Mouse (Mus musculus) skeletal muscle tissue, adult 2 months (tissue): Measurements from ENCODE around the gene Anks1b.

ENCODE experiments used
- DNase-seq: peaks from one replicate; pipeline ENCODE4 v3.0.0-alpha.2; 2012; ENCODE audit warnings: low read depth, low spot score

Gene Anks1b

DNA sequence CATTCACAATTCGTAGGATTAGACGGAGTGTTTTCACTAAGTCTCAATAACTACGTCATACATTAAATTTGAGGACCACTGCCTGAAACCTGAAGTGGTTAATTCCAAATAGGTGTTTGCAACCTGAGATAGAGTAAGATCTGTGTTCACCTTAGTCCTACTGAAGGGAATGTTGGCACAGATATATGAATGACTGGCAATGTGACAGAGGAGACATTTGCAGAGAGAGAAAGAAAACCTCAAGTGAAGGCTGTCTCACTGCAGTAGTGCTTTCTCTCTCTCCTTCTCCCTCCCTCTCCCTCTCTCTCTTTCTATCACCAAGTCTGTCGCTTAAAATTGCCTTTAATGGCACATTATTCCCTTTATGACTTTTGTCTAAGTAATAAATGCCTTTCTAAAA lies 101.1 kb downstream of the Anks1b start:
- DNase-seq: no peak

DNA sequence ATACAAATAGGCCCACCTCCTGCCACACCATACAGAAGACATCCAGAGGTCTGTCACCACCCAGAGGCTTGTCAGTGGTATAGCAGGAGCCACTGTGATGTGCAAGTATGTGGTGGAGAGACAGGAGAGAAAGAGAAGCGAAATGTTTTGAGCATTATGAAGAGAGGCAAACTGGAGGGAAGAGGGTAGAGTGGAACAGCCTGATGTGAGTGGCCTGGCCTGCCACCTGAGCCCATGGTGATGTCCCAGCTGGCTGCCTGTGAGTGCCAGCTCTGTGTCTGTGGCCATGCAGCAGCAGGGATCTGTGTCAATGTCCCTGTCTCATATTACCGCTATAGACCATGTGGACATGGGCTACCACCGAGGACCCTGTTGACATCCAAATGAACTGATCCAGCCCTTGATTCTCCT lies 102.1 kb downstream of the Anks1b start:
- no peak for DNase-seq

- DNase-seq: no peak
These were observed 103.3 kb downstream of the Anks1b start for GRCm38 (mm10) chr10:89976577-89976976.

DNA sequence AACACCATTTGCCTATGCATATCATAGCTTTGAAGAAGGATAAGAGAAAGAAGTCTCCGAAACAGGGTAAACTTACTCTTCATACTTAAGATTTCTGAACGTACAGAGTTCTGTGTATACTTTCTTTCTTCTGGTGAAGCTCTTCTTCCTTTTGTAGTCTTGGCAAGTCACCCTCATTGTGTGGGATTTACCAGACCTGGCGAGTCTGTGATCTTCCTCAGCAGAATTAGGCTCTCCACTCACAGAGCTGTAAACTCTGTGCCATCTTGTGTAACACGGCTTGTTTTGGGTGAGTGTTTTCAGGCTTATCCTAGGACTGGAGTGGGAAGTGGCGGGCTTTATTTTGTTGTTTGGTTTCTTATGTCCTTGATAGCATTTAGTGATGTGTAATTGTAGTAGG lies 120.9 kb downstream of the Anks1b start:
- DNase-seq: no peak

- no peak for DNase-seq
These were observed 122.5 kb downstream of the Anks1b start for GRCm38 (mm10) chr10:89995621-89996428.

GRCm38 (mm10) chr10:90003980-90004729 lies 130.8 kb downstream of the Anks1b start:
- no peak for DNase-seq

DNA sequence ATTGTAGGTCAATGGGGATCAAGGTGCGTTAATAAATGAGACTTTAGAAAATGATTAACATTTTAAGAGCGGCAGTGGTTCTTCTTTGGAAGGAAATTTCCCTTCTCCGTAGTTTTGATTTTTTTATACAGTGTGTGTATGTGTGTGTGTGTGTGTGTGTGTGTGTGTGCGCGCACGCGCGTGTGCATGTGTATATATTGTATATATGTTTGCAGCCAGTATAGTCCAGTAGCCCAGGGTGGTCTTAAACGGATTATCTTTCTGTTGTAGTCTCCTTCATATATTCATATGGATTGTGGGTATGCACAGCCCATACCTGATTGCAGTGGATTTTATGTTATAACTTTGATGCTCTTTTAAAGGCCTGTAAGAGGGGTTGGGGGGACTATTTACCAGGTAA lies 131.6 kb downstream of the Anks1b start:
- DNase-seq: no peak

DNA sequence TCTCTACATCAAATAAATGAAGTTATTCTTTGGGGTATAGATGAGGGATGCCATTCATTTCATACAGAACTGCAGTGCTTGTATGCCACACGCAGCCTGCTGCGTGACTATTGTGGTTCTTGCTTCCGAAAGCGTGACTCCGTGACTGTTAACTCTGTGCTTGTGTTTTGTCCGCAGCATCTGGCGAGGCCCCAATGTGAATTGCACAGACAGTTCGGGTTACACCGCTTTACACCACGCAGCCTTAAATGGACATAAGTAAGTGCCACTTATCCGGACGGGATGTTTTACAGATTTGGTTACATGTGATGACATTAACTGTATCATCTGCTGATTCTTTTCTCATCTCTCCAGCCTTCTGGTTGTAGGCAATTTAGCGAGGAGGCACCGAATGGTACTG lies 159.7 kb downstream of the Anks1b start:
- no peak for DNase-seq

DNA sequence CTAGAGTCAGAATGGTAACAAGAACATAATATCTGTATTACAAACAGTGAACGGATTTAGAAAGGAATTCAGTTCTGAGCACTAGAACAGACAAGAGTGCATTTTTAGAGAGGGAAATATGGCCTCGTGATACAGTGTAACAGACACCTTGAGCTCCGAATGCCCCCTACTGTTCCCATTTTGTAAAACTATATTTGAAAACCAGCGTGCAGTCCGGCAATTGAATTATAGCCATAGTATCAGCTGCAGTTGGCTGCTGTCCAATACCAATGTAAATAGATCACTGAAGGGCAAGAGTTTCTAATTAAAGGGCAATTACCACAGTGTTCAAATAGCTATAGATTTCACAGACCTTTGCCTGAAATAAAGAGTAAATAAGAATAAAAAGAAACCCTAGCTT lies 170.0 kb downstream of the Anks1b start:
- DNase-seq: no peak

- DNase-seq: no peak
These were observed 170.5 kb downstream of the Anks1b start for GRCm38 (mm10) chr10:90043773-90044172.

DNA sequence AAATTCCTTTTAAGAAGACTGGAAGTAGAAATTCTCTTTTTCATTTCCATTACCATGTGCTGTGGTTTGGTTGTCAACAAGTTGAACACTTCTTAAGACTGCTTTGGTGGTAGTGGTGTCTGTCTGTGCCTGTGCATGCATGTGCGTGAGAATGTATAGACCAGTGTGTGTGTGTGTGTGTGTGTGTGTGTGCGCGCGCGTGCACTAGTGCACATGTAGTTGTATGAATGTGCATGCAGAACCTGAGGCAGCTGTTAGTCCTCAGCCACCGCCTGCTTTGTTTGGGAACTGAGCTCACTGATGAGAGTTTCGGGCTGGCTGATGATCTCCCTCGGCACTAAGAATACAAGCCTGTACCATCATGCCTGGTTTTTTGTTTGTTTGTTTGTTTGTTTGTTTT lies 170.9 kb downstream of the Anks1b start:
- DNase-seq: no peak

GRCm38 (mm10) chr10:90068651-90069050 lies 195.3 kb downstream of the Anks1b start:
- no peak for DNase-seq

DNA sequence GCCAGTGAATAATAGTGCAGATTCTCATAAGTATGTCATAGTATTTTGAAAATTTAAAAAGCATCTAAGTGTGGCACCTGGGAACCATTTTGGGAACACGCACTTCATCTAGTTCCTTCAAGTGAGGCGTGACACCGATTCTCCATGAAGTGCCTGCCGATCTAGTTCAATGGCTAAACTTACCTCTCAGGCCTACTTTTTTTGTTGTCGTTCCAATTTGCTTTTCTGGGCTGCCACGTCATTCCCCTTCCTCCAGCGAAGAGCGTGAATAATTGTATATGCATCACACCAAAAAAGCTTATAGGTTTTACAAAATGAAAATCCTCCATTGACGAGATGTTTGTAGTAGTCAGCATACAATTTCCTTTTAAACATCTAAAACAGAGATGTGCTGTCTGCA lies 204.6 kb downstream of the Anks1b start:
- no peak for DNase-seq

DNA sequence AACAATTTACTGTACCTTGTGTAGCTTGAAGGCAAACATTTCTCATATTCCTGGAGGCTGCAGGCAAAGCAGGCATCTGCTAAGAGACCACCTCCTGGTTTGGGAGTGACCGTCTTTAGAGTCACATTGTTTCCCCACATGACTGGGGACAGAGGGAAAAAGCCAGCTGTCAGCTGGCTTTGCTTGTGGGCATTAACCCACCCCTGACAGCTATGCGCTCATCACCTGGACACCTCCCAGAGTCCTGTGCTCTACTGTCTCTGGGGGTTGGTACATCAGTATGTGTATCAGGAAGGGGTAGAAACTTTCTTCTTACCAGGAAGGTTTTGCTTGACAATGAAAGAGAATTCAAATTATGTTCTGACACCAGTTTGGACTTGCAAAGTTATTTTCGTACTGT lies 207.8 kb downstream of the Anks1b start:
- no peak for DNase-seq

DNA sequence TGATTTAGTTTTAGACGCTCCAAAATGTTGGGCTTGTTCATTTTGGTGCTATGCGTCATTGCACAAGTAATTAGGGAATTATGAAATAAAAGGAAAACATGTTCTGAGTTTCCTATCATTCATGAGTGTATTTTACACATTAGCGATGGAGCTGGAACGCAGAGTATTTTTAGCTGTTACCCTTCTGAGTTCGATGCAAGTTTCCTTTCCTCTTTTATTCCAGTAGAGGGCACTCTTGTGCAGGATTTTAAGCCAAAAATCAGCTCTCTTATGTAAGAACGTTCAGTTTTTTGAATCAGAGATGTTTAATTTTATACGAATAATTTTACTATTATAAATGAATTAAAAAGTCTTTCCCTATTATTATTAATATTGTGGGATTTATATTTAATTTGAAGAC lies 208.3 kb downstream of the Anks1b start:
- DNase-seq: peak; percentile 15

DNA sequence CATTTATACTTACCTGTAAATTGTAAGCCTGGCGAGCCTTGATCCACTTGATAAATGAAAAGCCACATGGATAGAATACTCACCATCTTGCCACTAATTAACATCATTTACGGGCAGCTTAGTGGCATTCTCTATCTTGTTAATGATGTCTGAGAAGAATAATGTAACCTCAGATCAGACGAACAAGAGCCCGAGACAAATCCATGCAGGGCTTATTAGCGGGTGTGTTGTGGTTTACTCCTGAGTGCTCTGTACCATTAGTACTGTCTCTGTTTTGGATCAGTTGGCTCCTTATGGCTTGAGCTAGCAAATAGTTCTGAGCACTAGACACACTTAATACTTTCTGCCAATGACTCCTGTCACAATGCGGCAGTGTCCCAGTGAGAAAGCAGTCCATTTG lies 220.6 kb downstream of the Anks1b start:
- DNase-seq: no peak

DNA sequence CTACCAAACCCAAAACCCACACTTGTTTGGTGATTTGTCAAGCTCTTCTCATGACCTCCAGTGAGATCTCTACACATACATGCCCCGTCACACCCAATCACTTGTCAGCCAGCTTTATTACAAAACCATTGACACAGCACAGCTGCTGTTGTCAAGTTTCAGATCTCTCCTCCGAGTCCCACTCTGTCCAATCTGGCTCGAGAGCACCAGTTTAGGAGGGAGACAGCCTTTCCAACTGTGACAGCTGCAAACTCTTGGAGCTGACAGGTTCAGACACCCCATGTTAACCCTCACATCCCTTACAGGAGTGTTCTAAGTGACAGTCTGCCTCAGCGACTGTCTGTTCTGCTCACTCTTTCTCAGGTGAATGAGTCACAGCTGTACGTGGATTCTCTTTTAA lies 239.4 kb downstream of the Anks1b start:
- peak; percentile 18 for DNase-seq

GRCm38 (mm10) chr10:90116867-90117266 lies 243.6 kb downstream of the Anks1b start:
- DNase-seq: no peak

DNA sequence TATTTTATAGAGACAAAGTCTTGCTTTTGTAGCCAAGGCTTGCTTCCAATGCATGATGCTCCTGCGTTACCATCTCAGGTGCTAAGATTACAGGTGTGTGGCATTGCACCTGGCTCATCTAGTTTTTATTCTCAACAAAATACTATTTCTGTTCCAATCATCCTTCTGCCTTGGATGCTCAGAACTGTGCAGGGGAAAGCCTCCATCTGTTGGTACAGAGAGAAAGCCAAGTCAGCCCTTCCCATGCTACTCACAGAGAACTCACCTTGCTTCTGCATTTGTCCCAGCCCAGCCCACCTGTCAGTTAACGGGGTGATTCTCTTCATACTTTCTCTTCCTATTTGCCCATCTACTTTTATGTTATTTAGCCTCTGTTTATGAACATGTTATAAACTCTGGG lies 244.5 kb downstream of the Anks1b start:
- no peak for DNase-seq

- DNase-seq: no peak
These were observed 264.2 kb downstream of the Anks1b start for GRCm38 (mm10) chr10:90137538-90137937.

DNA sequence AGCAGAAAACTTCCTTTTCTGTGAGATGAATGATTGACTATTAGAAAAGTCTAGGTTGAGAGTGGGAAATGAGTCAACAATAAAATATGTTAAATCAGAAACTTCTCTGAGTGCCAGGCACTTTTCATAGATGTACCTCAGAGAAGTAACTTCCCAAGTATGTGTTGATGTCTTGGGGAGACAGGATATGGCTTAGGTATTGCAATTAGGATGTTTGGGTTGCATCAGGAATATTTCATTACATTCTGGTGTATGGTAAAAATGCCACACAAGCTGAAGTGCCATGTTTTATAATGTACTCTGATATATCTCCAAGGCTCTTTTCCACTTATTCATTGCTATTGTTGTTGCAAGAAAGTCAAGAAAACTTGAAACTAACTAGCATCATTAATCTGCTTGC lies 267.6 kb downstream of the Anks1b start:
- DNase-seq: no peak

- DNase-seq: no peak
These were observed 271.1 kb downstream of the Anks1b start for GRCm38 (mm10) chr10:90144444-90144843.

- no peak for DNase-seq
These were observed 278.2 kb downstream of the Anks1b start for GRCm38 (mm10) chr10:90151510-90151909.
